Mouse (Mus musculus) gastrocnemius, adult 18-20 months (tissue): Measurements from ENCODE around the gene Ccdc88c. TPM values are rescaled to one million over a fixed set of nuclear protein-coding genes. Genes with fewer than 3 reads are reported as not detected.

Source experiments
- DNase-seq: peaks from one replicate; pipeline ENCODE4 v3.0.0; 2021; ENCODE audit warnings: low spot score
- microRNA-seq: library from miRNA; unstranded; fragments of <30 nt; microRNA quantifications from one replicate; pipeline ENCODE4 v1.2.0, GENCODE M21; 2021
- total RNA-seq, 2 experiments: library from RNA; stranded (reverse); gene quantifications; 2 replicates each; pipeline ENCODE4 v1.2.3; 2021

The Ccdc88c gene
- total RNA-seq, 2 experiments from 2014 or later = 30.1 to 34.5 TPM

GRCm38 (mm10) chr12:100883168-100883567, 145.7 kb downstream of the Ccdc88c start:
- no peak for DNase-seq

GRCm38 (mm10) chr12:100878556-100878955, 150.3 kb downstream of the Ccdc88c start:
- DNase-seq = no peak

- no peak for DNase-seq
Measured at GRCm38 (mm10) chr12:100877936-100878335, 150.9 kb downstream of the Ccdc88c start.

GRCm38 (mm10) chr12:100875960-100876359, 152.9 kb downstream of the Ccdc88c start:
- no peak for DNase-seq

- no peak for DNase-seq
Measured at GRCm38 (mm10) chr12:100875553-100875952, 153.3 kb downstream of the Ccdc88c start.

GRCm38 (mm10) chr12:100873612-100874011, 155.2 kb downstream of the Ccdc88c start:
- DNase-seq = no peak

- no peak for DNase-seq
Measured at GRCm38 (mm10) chr12:100871841-100872240, 157.0 kb downstream of the Ccdc88c start.

GRCm38 (mm10) chr12:100871234-100871633, 157.6 kb downstream of the Ccdc88c start:
- no peak for DNase-seq

- no peak for DNase-seq
Measured at GRCm38 (mm10) chr12:100868049-100868622, 160.7 kb downstream of the Ccdc88c start.

- DNase-seq = peak; percentile 69
Measured at GRCm38 (mm10) chr12:100867097-100867496, 161.8 kb downstream of the Ccdc88c start.

GRCm38 (mm10) chr12:100865509-100866078, 163.3 kb downstream of the Ccdc88c start:
- DNase-seq = no peak

GRCm38 (mm10) chr12:100865072-100865471, 163.8 kb downstream of the Ccdc88c start:
- DNase-seq = no peak

- no peak for DNase-seq
Measured at GRCm38 (mm10) chr12:100862856-100863446, 165.9 kb downstream of the Ccdc88c start.

- no peak for DNase-seq
Measured at GRCm38 (mm10) chr12:100862272-100862671, 166.6 kb downstream of the Ccdc88c start.

Small RNA genes within 50 kb of the gene (microRNA-seq; reads per million reads assigned to microRNA genes)
- gene Mir1190 = not detected

Other genes with a start within 250 kb of the Ccdc88c start
- gene Dglucy, start 250.0 kb downstream of the Ccdc88c start, total RNA-seq = 10 to 100 TPM; 30.5 to 32.2 TPM
- under 1 TPM in 1 of 2 experiments, not detected in 1; 0.26 TPM for gene Gpr68, start 120.9 kb downstream of the Ccdc88c start, total RNA-seq
- gene Ppp4r3a, start 54.6 kb upstream of the Ccdc88c start, total RNA-seq = 10 to 100 TPM; 17.7 to 18.5 TPM